Mouse (Mus musculus) megakaryocyte progenitor cell, adult 5-6 weeks (primary cell): Measurements from ENCODE around the gene Sde2. TPM values are rescaled to one million over a fixed set of nuclear protein-coding genes. Genes with fewer than 3 reads are reported as not detected.
"Not testable (repeated sequence)": the region's sequence is repeated elsewhere in the genome, so short reads cannot be mapped to it uniquely, and the experiment has no call there.

Experiments used
- ATAC-seq: replicated peaks from 2 replicates; pipeline ENCODE4 v1.8.0; 2016; ENCODE audit warnings: mild to moderate bottlenecking, moderate TSS enrichment, inconsistent platforms; ENCODE audit not compliant: poor library complexity
- total RNA-seq, 2 experiments: library from RNA; stranded (forward) in 1 of 2; stranded (reverse) in 1 of 2; fragments of 157-497, 149-512 nt in 1 of 2; fragments of 200-1000 nt in 1 of 2; gene quantifications; 2 replicates each; pipeline versions ENCODE4 v1.2.3 to v1.2.4; 2015 to 2017

The Sde2 gene
- total RNA-seq, 2 experiments from 2014 or later = 17.6 to 29.9 TPM

DNA sequence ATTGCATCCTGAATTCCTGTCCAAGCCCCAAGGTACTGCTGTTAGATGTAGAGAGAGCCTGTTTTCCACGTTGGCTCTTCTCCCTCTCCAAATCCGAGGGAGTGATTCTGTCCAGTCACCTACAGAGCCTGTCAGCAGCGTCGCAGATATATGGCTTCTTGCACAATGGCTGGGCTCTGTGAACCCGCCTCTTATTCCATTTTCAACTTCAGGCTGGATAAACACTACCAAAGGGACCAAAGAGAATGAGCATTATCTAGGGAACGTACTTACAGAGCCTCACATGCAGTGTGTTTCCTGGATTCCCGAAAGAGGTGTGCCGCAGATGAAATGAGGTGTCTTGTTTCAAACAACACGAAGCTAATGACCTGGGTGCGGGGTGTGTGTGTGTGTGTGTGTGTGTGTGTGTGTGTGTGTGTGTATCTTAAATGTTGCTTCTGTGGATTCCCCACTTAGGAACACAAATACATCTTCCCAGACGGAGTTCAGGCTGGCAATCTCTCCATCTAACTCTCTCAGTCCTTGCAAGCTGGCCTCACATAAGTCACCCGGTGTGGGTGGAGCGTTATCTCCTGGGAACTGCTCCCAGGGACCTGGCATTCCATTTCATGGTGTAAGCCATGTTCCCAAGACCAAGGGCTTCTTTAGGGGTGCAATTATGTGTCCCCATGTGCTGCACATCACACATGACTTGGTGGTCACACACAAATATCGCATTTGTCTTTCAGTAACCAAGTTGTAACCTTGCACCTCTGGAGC, 20.2 kb upstream of the Sde2 start:
- ATAC-seq = no peak

DNA sequence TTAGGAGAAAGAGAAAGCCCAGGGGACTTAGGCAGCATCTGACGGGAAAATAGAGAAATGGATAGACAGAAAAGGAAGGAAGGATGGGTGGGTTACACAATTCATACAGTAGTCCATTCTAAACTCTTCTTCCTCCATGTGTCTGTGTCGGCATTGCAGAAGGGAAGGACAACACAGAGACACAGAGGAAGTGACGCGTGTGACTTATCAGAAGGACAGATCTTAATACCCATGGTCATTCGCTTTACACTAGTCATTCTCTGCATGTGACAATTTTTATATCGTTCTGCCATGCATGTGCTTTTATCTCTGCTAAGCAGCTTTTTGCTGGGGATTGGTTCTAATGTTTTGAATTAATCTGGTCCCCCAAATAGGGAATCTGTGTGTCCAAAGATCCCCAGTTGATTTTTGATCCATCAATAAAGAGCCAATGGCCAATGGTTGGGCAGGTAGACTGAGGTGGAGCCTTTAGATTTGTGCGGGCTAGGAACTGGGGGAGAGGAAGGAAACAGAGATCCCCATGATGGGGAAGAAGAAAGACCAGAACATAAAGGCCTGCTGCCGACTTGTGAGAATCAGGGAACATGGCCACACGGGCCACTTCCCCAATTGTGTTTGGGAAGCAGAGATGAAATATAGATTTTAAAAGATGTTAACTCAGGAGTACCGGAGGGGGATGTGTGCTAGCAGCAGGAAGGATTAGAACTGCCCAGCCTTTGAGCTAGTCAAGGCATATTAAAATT, 15.5 kb upstream of the Sde2 start:
- ATAC-seq = peak; percentile 92

DNA sequence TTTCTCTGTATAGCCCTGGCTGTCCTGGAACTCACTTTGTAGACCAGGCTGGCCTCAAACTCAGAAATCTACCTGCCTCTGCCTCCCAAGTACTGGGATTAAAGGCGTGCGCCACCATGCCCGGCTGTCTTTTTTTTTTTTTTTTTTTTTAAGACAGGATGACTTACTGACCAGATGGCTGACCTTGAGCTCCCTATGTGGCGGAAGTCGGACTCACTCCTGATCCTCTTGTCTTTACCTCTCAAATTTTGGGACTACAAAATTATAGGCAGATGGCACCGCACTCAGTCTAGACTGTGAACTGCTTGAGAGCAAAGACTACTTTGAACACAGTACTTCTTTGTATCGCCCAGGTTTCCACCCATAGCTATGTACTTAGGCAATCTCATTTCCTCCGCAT, 14.5 kb upstream of the Sde2 start:
- not testable (repeated sequence) for ATAC-seq

DNA sequence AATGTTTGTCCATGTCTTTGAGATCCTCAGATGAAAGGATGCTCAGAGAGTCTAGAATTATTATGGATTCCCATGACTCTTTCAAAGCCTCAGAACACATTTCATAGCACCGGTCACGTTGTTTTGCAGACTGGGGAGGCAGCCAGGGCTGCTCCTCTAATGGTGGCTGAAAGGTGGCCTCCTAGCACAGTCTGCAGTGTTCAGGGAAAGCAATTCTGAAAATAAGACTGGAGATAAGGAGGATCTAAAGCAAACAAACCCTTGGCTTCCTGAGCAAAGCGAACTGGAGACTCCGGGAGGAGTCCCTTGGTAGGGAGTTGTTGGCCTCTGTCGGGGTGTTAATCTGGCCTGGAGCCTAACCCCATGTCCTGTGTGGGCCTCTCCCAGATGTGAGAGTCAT, 13.7 kb upstream of the Sde2 start:
- ATAC-seq = no peak

DNA sequence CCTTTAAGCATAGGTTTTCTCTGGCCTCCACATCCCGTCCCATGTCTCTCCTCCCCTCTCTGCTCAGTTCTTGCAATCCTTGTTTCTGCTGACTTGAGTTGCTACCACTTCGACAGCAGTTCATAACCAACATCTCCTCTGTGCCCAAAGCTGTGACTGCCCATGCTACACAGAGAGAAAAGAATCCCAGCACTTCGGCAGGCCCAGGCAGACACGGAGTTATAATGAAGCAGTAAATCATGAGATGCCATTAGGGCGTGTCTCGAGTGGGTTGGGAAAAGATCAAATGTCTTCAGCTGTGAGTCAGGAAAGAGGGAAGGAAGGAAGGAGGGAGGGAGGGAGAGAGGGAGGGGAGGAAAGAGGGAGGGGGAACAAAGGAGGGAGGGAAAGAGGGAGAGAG, 12.9 kb upstream of the Sde2 start:
- ATAC-seq = no peak

DNA sequence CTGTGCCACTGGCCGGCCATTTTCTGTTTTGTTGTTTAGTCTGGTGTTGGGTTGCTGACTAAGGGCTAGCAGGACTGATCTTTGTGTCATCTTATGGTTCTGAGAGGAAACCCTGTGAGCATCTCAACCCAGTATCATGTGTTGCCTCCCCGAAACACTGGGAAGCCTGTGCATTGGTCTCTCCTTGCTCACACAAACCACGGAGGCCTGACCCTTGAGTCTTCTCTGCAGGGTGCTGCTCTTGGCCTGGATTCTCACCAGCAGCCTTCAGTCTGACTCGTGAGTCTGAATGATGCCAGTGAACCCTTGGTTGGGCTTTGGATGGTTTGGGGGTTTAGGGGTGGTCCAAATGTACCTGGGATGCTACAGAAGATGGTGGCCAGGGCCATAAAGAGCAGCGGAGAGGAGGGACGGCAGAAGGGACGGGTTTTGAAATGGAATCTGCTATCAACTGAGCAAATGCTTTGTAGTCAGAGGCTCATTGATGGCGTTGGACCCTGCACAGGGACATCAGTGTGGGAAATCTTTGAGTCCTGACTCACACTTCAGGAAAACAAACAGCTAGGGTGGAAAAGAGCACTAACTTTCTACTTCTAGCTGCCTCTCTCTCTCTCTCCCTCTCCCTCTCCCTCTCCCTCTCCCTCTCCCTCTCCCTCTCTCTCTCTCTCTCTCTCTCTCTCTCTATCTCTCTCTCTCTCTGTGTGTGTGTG, 11.6 kb upstream of the Sde2 start:
- no peak for ATAC-seq

DNA sequence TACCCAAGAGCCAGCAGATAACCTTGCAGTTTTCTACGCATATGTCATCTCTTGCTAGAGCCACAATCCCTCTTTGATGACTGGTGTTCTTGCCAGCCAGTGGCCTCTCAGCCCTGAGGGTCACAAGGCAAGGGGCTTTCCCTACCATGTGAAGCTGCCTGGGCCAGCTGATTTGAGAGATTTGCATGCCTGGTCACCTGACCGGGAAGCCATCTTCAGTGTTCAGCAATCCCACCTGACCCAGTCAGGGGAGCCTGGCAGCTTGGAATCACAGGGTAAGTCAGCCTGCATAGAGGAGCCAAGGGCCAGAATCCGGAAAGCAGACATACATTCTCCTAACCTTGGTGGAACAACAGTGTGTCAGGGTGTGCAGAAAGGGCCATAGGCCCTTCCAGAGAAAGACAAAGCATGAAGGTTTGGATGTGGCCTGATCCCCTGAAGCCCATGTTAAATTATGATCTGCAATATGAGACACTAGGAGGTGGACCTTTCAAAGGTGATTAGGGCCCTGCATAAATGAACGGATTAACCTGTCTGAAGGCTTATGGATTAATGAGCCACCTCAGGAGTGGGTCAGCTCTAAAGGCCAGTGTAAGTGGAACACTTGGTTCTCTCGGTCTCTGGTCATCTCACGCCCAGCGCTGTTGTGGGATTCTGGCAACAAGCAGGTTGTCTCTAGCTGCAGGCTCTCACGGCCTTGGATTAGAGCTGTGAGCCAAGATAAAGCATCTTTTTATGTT, 9.2 kb upstream of the Sde2 start:
- no peak for ATAC-seq

DNA sequence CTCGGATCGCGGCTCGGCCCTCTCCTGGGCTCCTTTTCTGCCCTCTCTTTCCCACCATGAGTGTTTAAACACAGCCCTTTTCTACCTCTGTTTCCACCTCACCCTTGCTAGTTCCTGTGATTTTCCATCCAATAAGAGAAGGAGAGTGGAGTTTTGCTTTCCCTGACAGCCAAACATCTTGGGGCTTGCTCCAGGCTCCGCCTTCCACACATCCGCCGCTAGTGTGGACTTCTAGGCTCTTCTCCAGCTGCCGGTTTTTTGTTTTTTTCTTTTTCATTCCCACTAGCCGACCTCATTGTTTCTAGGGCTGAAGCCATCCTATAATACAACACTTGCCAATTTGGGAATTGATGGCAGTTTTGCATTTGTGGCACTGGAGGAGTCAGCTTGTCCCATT, 2.8 kb upstream of the Sde2 start:
- peak; percentile 41 for ATAC-seq

DNA sequence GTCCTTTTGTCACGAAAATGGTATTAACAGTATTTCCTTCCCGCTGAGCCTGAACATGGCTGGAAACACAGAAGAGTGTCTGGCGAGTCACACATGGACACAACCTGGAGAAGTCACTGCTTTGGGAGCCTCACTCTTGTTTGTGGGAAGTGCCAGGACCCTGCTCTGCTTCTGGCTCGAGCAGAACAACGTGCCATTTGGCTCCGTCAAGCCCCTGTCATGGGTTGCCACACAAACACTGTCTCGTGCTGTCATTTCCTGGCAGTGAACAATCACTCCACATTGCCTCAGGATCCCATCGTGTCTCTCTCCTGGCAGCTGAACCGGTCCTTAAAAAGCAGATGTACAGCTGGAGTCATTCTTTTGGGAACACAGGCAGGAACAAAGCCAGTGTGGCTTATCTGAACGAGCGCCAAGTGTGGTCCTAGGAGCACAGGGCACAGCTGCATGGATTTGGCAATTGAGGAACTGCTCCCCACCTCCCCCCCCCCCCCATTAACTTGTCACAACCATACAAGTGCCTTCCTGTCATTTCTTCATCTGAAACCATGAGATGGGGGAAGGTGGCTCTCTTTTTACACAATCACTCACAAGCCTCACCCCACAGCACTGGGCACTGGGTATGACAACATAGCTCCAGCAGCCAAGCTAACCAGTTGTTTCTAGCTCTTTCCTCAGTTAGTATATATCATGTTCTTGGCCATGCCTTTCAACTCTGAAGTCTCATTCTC, 2.3 kb upstream of the Sde2 start:
- ATAC-seq = peak; percentile 45

DNA sequence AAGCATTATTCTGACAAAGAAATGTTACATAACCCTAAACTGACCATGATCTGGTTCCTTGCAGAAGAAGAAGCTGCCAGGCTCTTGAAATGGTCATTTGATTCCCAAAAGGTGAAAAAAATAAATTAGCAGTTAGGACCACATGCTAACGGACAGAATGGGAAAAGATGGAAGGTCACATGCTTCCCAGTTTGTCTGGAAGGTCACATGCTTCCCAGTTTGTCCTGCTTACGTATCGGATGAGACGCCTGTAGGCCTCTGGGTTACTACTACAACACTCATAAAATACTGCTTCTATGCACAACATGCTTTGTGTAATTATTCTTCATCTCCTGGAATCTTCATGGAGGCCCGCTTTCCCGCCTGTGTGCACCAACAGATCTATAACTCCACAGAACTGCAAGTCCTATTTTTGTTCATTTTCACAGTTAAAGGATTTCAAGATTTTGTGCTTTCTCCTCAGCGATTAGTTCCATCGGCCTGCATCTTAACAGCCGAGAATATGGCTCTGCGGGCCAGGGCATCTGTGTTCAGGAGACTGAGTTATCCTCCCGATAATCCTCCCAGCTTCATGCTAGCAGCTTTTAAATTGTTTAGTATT, 1.1 kb upstream of the Sde2 start:
- no peak for ATAC-seq

DNA sequence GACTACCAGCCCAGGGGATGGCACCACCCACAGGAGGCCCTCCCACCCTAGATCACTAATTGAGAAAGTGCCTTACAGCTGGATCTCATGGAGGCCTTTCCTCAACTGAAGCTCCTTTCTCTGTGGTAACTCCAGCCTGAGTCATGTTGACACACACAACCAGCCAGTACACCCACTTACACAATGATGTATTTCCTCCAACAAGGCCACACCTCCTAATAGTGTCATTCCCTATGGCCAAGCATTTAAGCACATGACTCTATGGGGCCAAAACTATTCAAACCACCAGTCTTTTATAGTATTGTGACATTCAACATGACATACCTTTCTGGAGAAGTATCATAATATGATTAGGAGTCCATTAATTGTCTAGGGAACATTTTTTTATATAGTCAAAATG, 7.8 kb downstream of the Sde2 start:
- ATAC-seq = peak; percentile 68

DNA sequence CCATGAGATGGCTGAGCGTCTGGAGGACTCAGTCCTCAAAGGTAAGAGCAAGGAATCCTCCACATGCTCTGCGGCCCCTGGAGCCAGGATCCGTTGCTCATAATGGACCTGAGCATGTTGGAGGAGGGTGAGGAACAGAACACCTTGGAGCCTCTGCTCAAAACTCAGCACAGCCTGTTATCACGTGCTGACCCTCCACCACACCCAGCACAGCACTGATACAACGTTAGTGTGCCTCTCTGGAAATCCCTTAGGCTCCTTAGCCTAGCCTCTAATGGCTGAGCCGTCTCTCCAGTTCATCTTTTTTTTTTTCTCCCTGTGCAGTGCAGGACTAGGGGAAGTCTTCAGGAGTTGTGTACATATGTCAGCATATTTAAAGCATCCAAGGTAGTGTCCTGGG, 9.1 kb downstream of the Sde2 start:
- ATAC-seq = no peak

DNA sequence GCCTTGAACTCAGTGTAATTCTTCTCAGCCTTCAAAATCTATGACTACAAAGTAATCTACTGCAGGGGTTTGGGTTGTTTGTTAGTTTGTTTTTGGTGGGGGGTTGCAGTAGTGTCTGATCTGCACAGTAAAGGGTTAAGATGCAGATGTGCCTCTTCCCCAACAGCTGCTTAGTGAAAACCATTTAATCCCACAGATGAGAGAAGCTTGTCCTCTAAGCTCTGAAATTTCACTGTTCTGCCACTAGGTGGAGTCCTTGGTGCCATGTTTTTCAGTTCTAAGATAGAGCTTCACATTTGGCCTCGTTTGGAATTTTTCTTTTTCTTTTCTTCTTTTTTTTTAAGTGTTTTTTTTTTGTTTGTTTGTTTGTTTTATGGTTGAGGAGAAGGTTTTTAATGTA, 12.7 kb downstream of the Sde2 start:
- peak; percentile 90 for ATAC-seq

DNA sequence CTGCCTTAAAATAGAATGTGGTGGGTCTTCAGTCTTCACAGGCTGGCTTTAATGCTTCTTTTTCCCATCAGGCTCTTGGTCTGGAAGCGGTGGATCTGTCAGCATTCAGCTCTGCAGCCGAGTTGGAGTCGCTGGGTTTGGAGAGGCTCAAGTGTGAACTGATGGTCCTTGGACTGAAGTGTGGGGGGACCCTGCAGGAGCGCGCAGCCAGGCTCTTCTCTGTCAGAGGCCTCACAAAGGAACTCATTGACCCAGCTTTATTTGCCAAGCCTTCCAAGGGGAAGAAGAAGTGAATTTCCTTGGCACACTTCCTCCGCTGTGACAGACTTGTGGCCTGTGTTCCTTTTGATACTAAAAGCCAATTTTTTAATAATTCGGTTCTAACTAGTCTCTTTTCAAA, 15.1 kb downstream of the Sde2 start:
- no peak for ATAC-seq

DNA sequence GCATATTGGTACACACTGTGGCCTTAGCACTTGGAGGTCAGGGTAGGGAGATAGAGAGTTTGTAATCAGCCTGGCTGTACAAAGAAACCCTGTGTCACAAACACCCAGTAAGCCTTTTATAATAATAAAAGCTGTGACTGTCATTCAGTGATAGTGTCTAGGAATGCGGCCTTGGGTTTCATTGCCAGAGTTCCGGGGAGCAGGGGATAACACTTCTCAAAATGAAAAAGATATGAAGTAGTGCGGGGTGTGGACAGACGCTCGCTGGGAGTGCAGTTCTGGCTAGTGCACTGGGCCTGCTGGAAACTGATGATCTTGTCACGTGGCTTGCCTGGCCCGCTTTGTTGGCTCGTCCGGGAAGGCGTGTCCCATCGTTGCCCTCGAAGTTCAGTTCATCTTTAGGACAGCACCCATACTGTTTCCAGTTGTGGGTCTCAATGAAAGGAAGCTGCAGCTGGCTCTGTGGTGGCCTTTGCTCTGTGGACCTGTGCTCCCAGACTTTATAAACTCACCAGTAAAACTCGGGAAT, 19.3 kb downstream of the Sde2 start:
- no peak for ATAC-seq

DNA sequence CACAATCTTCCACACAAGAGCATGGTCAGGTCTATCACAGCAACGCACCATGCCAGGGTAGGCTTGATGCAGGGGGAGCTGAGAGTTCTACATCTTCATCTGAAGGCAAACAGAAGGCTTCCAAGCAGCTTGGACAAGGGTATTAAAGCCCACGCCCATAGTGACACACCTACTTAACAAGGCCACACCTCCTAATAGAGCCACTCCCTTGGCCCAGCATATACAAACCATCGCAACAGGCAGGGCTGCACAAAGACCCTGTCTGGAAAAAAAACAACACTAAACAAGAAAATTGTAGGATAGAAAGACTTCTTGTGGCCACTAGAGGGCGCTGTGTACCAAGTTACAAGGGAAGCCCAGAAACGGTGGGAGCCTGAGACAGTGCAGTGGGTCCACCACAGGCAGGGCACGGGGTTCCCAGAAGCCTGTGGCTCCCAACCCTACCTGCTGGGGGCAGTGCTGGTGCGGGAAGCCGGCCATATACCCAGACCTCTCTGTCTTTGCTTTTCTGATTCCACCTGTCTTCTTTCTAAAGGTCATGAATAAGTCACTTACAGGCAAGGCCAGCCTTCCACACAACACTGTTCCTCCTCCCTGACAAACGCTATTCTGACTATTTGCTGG, 23.0 kb downstream of the Sde2 start:
- ATAC-seq = peak; percentile 98

DNA sequence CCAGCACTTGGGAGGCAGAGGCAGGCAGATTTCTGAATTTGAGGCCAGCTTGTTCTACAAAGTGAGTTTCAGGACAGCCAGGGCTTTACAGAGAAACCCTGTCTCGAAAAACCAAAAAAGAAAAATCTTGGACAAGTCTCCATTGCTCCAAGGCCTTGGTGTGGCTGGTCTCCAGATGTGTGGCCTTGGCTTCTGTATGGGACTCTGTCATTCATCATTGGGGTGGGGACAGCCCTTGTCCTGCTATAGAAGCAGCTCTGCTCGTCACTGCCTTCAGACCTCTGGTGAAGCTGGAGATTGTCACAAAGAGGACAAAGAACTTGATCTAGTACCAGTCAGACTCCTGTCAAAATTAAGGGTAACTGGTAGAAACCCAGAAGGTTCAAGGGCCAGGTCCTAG, 23.7 kb downstream of the Sde2 start:
- ATAC-seq = no peak

DNA sequence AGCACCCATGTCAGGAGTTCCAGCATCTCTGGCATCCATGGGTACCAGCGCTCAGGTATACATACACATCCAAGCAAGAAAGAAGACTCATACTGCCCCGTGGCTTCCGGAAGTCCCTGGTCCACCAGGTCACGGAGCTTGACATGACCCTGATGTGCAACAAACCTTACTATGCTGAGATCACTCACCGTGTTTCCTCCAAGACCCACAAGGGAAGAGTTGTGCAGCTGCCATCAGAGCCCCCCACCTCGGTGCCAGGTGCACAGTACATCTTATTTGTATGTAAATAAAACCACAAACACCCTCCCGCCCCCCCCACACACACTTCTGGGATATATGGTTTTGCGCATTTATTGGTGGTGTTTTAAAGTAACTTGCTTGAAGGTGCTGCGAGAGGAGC, 24.2 kb downstream of the Sde2 start:
- ATAC-seq = no peak

DNA sequence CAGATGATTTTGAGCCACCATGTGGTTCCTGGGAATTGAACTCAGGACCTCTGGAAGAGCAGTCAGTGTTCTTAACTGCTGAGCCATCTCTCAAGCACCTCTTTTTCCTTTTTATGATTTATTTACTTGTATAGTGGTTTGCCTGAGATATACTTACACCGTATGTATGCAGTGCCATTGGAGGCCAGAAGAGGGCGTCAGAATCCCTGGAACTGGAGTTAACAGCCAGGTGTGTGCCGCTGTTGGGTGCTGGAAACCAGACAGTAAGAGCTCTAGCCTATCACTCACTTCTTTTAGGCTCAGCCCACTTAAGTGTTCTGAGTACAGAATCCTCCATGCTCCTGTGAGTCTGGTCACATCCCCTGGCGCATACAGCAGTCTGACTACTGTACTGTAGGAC, 26.5 kb downstream of the Sde2 start:
- no peak for ATAC-seq
